Mouse (Mus musculus) liver, embryonic 14.5 days (tissue): Measurements from ENCODE around the gene Zfp593. TPM values are rescaled to one million over a fixed set of nuclear protein-coding genes. Genes with fewer than 3 reads are reported as not detected.
"Not testable (repeated sequence)": the region's sequence is repeated elsewhere in the genome, so short reads cannot be mapped to it uniquely, and the experiment has no call there.

Experiments
- ATAC-seq: fragments of 200-750 bp; cut with Nextera tagmentation; 2 replicates; pipeline ENCODE4 v1.8.0; 2017; ENCODE audit warnings: moderate number of reproducible peaks, mild to moderate bottlenecking, moderate library complexity; ENCODE audit not compliant: insufficient read depth
- DNase-seq, 3 experiments: peaks; one replicate each; pipeline ENCODE4 v3.0.0-alpha.2; 2012 to 2013; ENCODE audit warnings: low read depth in 3 of 3, low spot score in 3 of 3
- H3K27ac ChIP-seq: fragments of 300-500 bp; sonication (generic); 2 replicates; pipeline ENCODE4 v1.5.1; 2014; ENCODE audit warnings: moderate library complexity, mild to moderate bottlenecking, control low read depth, inconsistent platforms
- H3K27me3 ChIP-seq: fragments of 300-500 bp; sonication (generic); 2 replicates; pipeline ENCODE4 v1.6.1; 2014; ENCODE audit warnings: mild to moderate bottlenecking, low read length, moderate library complexity; ENCODE audit not compliant: control insufficient read depth, insufficient read depth
- H3K36me3 ChIP-seq: fragments of 300-500 bp; sonication (generic); replicated peaks from 2 replicates; pipeline ENCODE4 v1.6.1; 2014; ENCODE audit warnings: low read depth; ENCODE audit not compliant: control insufficient read depth, insufficient read depth
- H3K4me1 ChIP-seq, 2 experiments: fragments of 200-500 bp in 1 of 2; fragments of 300-500 bp in 1 of 2; sonication (generic) in 1 of 2; replicated peaks; 2 replicates each; pipeline ENCODE4 v1.6.1; 2012 to 2014; ENCODE audit warnings: antibody characterized with exemption in 1 of 2, inconsistent platforms in 1 of 2, low read length in 1 of 2; ENCODE audit not compliant: control insufficient read depth in 2 of 2, insufficient read depth in 2 of 2
- H3K4me2 ChIP-seq: fragments of 300-500 bp; sonication (generic); 2 replicates; pipeline ENCODE4 v1.6.1; 2014; ENCODE audit warnings: low read depth, mild to moderate bottlenecking, control low read depth, moderate library complexity
- H3K4me3 ChIP-seq, 2 experiments: fragments of 200-500 bp in 1 of 2; fragments of 300-500 bp in 1 of 2; sonication (generic) in 1 of 2; 2 replicates each; pipeline ENCODE4 v1.5.1; 2012 to 2014; ENCODE audit warnings: low read depth in 2 of 2, low read length in 2 of 2, mild to moderate bottlenecking in 2 of 2, control low read depth in 1 of 2, inconsistent platforms in 1 of 2, moderate library complexity in 1 of 2; ENCODE audit not compliant: insufficient read depth in 1 of 2
- H3K9ac ChIP-seq: fragments of 300-500 bp; sonication (generic); replicated peaks from 2 replicates; pipeline ENCODE4 v1.6.1; 2014; ENCODE audit warnings: mild to moderate bottlenecking, control low read depth, moderate library complexity
- H3K9me3 ChIP-seq: fragments of 300-500 bp; sonication (generic); 2 replicates; pipeline ENCODE4 v1.6.1; 2016; ENCODE audit warnings: low read length, mixed read lengths; ENCODE audit not compliant: control insufficient read depth
- CTCF ChIP-seq: IDR thresholded peaks from 2 replicates; pipeline ENCODE4 v1.5.1; 2016; ENCODE audit warnings: antibody characterized with exemption, low read depth, control low read depth
- EP300 ChIP-seq: IDR thresholded peaks from 2 replicates; pipeline ENCODE4 v1.6.1; 2016; ENCODE audit warnings: antibody characterized with exemption, low read depth
- WGBS: fragments of 180-500 bp; shearing (Covaris S2); extraction: QIAGEN DNeasy Blood & Tissue Kit; methylation state at CpG from one replicate; pipeline ENCODE4 v1.1.7; 2014; ENCODE audit not compliant: insufficient replicate concordance; 5-methylcytosine and 5-hydroxymethylcytosine counted together
- polyA plus RNA-seq, 2 experiments: library from polyadenylated mRNA; depleted of rRNA in 1 of 2; stranded (reverse) in 1 of 2; unstranded in 1 of 2; fragments of >200 nt; fragmentation: Nextera tagmentation in 1 of 2; extraction: Ambion mirVana in 1 of 2; gene quantifications; 2 replicates each; pipeline versions ENCODE4 v1.2.1 to v1.2.3; 2012 to 2014

Gene Zfp593
- polyA plus RNA-seq, 2 experiments = 6.4 to 7.1 TPM

DNA sequence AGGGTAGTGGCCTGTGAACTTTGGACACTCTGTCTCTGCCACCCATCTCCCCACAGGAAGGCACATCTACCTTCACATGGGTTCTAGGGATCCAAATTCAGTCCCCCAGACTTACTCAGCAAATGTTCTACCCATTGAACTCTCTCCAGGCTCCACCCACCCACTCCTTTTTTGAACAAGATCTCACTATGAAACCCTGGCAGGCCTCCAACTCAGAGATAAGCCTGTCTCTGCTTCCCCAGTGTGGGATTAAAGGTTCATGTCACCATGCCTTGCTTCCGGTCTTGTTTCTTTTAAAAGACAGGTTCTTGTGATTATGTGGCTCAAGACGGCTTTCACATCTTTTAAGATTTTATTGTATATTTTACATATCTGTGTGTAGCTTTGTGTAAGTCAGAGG, 39.5 kb upstream of the Zfp593 start:
- H3K9ac ChIP-seq = peak overlapping the region; percentile 54
- H3K27ac ChIP-seq = peak overlapping the region; percentile 71
- DNase-seq = peak; percentile 64 to 74 (median 71)
- H3K27me3 ChIP-seq = no peaks in the 10 kb centered on the region
- ATAC-seq = no peak
- H3K9me3 ChIP-seq = no peaks in the 10 kb centered on the region
- H3K36me3 ChIP-seq = peaks cover 39% of the 10 kb centered on the region
- no peak for TF ChIP-seq CTCF
- 0 out of 2 replicates have a peak, but pooled peaks have one; percentile 6 for TF ChIP-seq EP300
- H3K4me2 ChIP-seq = peak overlapping the region; percentile 83
- H3K4me3 ChIP-seq = peak overlapping the region; percentile 18 to 97; a peak in 3 of 4 replicates
- peaks cover 21 to 29% of the 10 kb centered on the region in 2 experiments for H3K4me1 ChIP-seq
- 13% methylated on average over 2 of the region's 2 CpGs for WGBS

DNA sequence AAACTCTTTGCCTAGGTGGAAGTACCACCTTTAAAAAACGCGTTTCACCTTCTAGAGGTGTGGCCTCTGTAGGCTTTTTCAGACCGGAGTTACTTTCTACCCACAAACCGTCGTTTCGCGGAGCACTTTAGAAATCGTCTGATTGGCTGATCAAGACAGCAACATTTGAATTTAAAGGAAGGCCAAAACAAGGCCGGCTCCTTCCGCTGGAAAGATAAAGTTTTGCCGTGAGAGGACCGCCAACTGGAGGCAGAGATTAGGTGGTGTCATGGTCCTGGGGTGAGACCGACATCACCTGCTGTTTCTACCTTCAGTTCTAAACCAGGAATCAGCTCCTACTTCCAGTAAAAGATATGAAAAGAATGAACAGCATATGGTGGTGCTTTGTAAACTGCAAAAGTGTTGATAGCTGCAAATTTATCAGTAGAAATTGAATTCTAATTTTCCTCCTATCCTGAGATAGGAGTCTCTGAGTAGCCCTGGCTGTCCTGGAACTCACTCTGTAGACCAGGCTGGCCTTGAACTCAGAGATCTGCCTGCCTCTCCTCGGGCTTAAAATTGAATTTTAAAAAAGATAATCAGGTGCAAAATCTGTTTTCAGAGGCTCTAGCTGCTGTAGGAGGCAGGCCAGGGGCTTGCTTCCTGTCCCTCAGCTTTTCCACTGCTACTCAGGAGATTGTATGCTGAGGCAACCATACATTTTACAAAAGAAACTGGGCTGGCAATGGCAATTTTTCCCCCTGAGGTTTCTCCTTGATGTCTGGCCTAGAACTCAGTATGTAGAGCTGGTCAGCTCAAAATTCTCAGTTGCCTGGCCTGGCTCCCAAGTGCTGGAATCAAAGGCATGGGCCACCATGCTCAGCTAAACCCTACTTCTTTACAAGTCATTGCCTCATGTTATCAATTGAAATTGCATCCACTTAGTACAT, 28.3 kb upstream of the Zfp593 start:
- peaks cover 16 to 20% of the 10 kb centered on the region in 2 experiments for H3K4me1 ChIP-seq
- peak overlapping the region; percentile 20 to 45; a peak in 3 of 4 replicates for H3K4me3 ChIP-seq
- peak overlapping the region; percentile 93 for H3K27ac ChIP-seq
- DNase-seq (peak; percentile 88 to 92 (median 88)), ATAC-seq (peak; percentile 94)
- no peaks in the 10 kb centered on the region for H3K9me3 ChIP-seq
- H3K36me3 ChIP-seq = peaks cover 18% of the 10 kb centered on the region
- no peaks in the 10 kb centered on the region for H3K27me3 ChIP-seq
- WGBS = under 1% methylated on average over 14 of the region's 14 CpGs
- TF ChIP-seq EP300 = peak; percentile 76
- no peak for TF ChIP-seq CTCF
- H3K9ac ChIP-seq = peak overlapping the region; percentile 49
- H3K4me2 ChIP-seq = peak overlapping the region; percentile 73

DNA sequence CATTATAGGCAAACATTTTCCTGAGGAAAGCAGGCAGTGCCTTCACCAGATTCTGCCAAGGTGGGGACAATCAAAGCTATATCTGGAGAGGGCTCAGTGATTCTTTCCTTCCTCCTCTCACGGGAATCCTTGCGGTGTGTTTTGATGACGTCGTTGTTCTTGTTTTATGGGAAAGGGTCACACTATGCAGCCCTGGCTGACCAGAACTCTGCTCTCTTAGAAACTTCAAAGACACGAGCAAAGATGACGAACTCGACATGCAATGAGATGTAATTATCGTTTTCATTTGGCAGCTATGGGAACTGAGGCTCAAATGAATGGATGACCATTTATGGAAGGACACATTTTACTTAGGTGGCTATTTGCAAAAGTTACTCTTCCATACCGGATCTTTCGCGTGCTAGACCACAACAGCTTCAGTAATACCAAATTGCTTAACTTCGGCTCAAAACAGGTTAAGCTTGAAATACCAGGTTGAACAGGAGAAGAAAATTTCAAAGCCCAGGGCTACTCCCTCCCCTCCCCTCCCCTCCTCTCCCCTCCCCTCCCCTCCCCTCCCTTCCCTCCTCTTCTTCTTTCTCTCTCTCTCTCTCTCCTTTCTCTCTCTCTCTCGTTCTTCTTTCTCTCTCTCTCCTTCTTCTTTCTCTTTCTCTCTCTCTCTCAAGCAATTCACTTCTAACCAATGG, 27.5 kb upstream of the Zfp593 start:
- DNase-seq (no peak), ATAC-seq (peak; percentile 49; the same call in 1 of the 2 replicates)
- no peak for TF ChIP-seq EP300
- TF ChIP-seq CTCF = no peak
- Histone ChIP-seq H3K9ac (peak overlapping the region; percentile 49), H3K27ac (peak overlapping the region; percentile 93), H3K36me3 (peaks cover 12% of the 10 kb centered on the region), H3K4me2 (peak overlapping the region; percentile 73), H3K4me3 (peak overlapping the region; percentile 41 to 45), H3K9me3 (no peaks in the 10 kb centered on the region), H3K27me3 (no peaks in the 10 kb centered on the region), H3K4me1 (peaks cover 16 to 20% of the 10 kb centered on the region in 2 experiments)
- 11% methylated on average over 13 of the region's 13 CpGs for WGBS

DNA sequence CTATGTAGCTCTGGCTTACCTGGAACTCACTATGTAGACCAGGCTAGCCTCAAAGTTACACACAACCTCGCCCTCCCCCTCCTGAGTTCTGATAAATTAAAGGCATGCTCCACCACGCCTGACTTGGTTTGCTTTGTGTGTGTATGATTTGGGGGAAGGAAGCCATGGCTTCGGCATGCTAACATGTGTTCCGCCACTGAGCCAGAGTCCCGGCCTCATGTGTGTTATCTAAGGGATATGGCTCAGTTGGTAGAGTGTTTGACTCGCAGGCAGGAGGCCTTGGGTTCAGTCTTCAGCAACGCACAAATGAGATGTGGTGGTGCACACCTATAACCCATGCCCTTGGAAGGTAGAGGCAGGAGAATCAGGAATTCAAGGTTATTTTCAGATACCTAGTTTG, 26.6 kb upstream of the Zfp593 start:
- no peak overlapping the region for H3K4me2 ChIP-seq
- no peak for TF ChIP-seq CTCF
- no peak for TF ChIP-seq EP300
- H3K9me3 ChIP-seq = no peaks in the 10 kb centered on the region
- ATAC-seq = no peak
- no peak overlapping the region for H3K4me3 ChIP-seq
- peaks cover 16 to 20% of the 10 kb centered on the region in 2 experiments for H3K4me1 ChIP-seq
- H3K36me3 ChIP-seq = peaks cover 8% of the 10 kb centered on the region
- no peak overlapping the region for H3K27ac ChIP-seq
- H3K27me3 ChIP-seq = no peaks in the 10 kb centered on the region
- 60% methylated on average over 7 of the region's 7 CpGs for WGBS
- no peak for DNase-seq
- no peak overlapping the region for H3K9ac ChIP-seq

DNA sequence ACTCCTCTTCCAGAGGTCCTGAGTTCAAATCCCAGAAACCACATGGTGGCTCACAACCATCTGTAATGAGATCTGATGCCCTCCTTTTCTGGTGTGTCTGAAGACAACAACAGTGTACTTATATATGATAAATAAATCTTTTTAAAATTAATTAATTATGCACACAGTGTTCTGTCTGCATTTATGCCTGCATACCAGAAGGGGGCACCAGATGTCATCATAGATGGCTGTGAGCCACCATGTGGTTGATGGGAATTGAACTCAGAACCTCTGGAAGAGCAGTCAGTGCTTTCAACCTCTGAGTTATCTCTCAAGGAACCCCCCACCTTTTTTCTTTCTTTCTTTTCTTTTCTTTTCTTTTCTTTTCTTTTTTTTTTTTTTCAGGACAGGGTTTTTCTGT, 24.2 kb upstream of the Zfp593 start:
- H3K4me2 ChIP-seq, H3K9ac ChIP-seq, H3K36me3 ChIP-seq, H3K27me3 ChIP-seq, ATAC-seq, H3K4me3 ChIP-seq, H3K27ac ChIP-seq, H3K9me3 ChIP-seq, DNase-seq: not testable (repeated sequence)
- peaks cover 16 to 20% of the 10 kb centered on the region in 2 experiments for H3K4me1 ChIP-seq
- peak; percentile 70 for TF ChIP-seq CTCF
